Mouse (Mus musculus) heart, embryonic 11.5 days (tissue): Measurements from ENCODE around the gene Hist1h1d. TPM values are rescaled to one million over a fixed set of nuclear protein-coding genes. Genes with fewer than 3 reads are reported as not detected.
"Not testable (repeated sequence)": the region's sequence is repeated elsewhere in the genome, so short reads cannot be mapped to it uniquely, and the experiment has no call there.

ENCODE experiments used
- ATAC-seq: fragments of 200-750 bp; cut with Nextera tagmentation; replicated peaks from 2 replicates; pipeline ENCODE4 v1.8.0; 2017; ENCODE audit warnings: moderate library complexity; ENCODE audit not compliant: insufficient number of reproducible peaks, low FRiP score, low TSS enrichment
- H3K27ac ChIP-seq: fragments of 300-500 bp; sonication (generic); 2 replicates; pipeline ENCODE4 v1.5.1; 2014; ENCODE audit warnings: mild to moderate bottlenecking, low read depth, low read length
- H3K27me3 ChIP-seq: fragments of 300-500 bp; sonication (generic); 2 replicates; pipeline ENCODE4 v1.6.1; 2014; ENCODE audit warnings: mild to moderate bottlenecking, low read length, mixed read lengths; ENCODE audit not compliant: control insufficient read depth, insufficient read depth
- H3K36me3 ChIP-seq: fragments of 300-500 bp; sonication (generic); 2 replicates; pipeline ENCODE4 v1.6.1; 2014; ENCODE audit warnings: mild to moderate bottlenecking, low read length, moderate library complexity, mixed read lengths; ENCODE audit not compliant: control insufficient read depth, insufficient read depth
- H3K4me1 ChIP-seq: fragments of 300-500 bp; sonication (generic); 2 replicates; pipeline ENCODE4 v1.6.1; 2014; ENCODE audit warnings: low read length; ENCODE audit not compliant: control insufficient read depth, insufficient read depth
- H3K4me2 ChIP-seq: fragments of 300-500 bp; sonication (generic); 2 replicates; pipeline ENCODE4 v1.6.1; 2014; ENCODE audit warnings: mild to moderate bottlenecking, moderate library complexity
- H3K4me3 ChIP-seq: fragments of 300-500 bp; sonication (generic); 2 replicates; pipeline ENCODE4 v1.5.1; 2014; ENCODE audit warnings: low read depth, low read length
- H3K9ac ChIP-seq: fragments of 300-500 bp; sonication (generic); 2 replicates; pipeline ENCODE4 v1.6.1; 2014; ENCODE audit warnings: mild to moderate bottlenecking, low read depth, low read length, moderate library complexity
- H3K9me3 ChIP-seq: fragments of 300-500 bp; sonication (generic); replicated peaks from 2 replicates; pipeline ENCODE4 v1.6.1; 2016; ENCODE audit warnings: low read length; ENCODE audit not compliant: control insufficient read depth
- WGBS: fragments of 180-500 bp; shearing (Covaris S2); extraction: QIAGEN DNeasy Blood & Tissue Kit; methylation state at CpG from one replicate; pipeline ENCODE4 v1.1.7; 2014; ENCODE audit not compliant: insufficient replicate concordance; 5-methylcytosine and 5-hydroxymethylcytosine counted together
- polyA plus RNA-seq: library from polyadenylated mRNA; unstranded; fragments of >200 nt; fragmentation: Nextera tagmentation; extraction: Ambion mirVana; gene quantifications from 2 replicates; pipeline ENCODE4 v1.2.1, GENCODE M21; 2014

Gene Hist1h1d
- polyA plus RNA-seq, 1 experiment from 2014 or later = 0.27 TPM

DNA sequence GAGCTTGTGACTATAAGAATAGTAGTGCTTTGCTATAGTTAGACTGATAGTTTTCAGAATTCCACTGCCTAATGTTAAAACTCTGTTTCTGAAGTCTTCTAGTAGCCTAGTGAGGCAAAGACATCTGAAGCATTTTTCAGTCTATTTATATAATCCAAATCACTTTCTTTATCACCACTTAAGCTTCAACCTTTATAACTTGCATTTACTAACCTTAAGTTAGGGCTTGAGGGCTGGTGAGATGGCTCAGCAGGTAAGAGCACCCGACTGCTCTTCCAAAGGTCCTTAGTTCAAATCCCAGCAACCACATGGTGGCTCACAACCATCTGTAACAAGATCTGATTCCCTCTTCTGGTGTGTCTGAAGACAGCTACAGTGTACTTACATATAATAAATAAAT is 13.2 kb upstream of the Hist1h1d start:
- not testable (repeated sequence) for H3K27ac ChIP-seq, H3K9me3 ChIP-seq, H3K4me3 ChIP-seq, H3K27me3 ChIP-seq, H3K9ac ChIP-seq, H3K4me1 ChIP-seq, ATAC-seq, H3K4me2 ChIP-seq, H3K36me3 ChIP-seq
- WGBS = 59% methylated on average over 1 of the region's 1 CpGs

DNA sequence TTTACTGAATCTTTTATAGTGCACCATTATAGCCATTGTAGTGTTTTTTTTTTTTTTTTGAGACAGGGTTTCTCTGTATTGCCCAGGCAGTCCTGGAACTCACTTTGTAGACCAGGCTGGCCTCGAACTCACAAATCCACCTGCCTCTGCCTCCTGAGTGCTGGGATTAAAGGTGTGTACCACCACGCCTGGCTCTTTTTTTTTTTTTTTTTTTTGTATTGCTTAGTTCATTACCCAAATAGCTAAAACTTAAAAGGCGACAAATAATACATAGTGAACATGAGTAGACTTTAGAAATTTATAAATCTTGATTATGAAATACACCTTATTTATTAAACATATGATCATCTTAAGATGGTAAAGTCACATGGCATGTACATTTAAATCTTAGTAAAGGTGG is 11.6 kb upstream of the Hist1h1d start:
- no peaks in the 10 kb centered on the region for H3K36me3 ChIP-seq
- 90% methylated on average over 3 of the region's 3 CpGs for WGBS
- H3K4me3 ChIP-seq = no peak overlapping the region
- H3K9ac ChIP-seq = no peak overlapping the region
- no peak overlapping the region for H3K4me2 ChIP-seq
- H3K4me1 ChIP-seq = 0 out of 2 replicates have a peak, but pooled peaks cover under 1% of the 10 kb centered on the region
- no peaks in the 10 kb centered on the region for H3K27me3 ChIP-seq
- no peak overlapping the region for H3K27ac ChIP-seq
- no peaks in the 10 kb centered on the region for H3K9me3 ChIP-seq
- ATAC-seq = no peak

DNA sequence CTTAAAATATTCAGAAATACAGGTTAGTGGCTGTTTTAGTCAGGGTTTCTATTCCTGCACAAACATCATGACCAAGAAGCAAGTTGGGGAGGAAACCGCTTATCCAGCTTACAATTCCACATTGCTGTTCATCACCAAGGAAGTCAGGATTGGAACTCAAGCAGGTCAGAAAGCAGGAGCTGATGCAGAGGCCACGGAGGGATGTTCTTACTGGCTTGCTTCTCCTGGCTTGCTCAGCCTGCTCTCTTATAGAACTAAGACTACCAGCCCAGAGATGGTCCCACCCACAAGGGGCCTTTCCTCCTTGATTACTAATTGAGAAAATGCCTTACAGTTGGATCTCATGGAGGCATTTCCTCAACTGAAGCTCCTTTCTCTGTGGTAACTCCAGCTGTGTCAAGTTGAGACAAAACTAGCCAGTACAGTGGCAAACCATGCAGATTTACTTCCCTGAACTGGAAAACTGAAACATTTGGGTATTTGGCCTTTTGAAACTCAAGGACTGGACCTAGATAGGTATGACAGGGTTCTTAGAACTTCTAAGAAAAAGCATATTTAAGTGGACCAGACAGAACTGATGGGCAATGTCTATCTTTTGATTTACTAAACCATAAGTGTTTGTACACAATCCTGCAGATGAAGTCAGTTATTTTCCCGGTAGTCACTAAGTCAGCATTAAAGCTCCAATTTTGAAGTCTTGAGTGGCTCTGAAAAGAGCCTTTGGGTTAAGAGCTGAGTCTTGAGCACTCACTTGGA is 10.7 kb upstream of the Hist1h1d start:
- H3K4me1 ChIP-seq, H3K27me3 ChIP-seq, ATAC-seq, H3K9me3 ChIP-seq, H3K36me3 ChIP-seq: not testable (repeated sequence)
- 7% methylated on average over 3 of the region's 3 CpGs for WGBS
- Histone ChIP-seq H3K9ac (peak overlapping the region; percentile 64), H3K4me2 (peak overlapping the region; percentile 64), H3K27ac (peak overlapping the region; percentile 74), H3K4me3 (peak overlapping the region; percentile 50)

DNA sequence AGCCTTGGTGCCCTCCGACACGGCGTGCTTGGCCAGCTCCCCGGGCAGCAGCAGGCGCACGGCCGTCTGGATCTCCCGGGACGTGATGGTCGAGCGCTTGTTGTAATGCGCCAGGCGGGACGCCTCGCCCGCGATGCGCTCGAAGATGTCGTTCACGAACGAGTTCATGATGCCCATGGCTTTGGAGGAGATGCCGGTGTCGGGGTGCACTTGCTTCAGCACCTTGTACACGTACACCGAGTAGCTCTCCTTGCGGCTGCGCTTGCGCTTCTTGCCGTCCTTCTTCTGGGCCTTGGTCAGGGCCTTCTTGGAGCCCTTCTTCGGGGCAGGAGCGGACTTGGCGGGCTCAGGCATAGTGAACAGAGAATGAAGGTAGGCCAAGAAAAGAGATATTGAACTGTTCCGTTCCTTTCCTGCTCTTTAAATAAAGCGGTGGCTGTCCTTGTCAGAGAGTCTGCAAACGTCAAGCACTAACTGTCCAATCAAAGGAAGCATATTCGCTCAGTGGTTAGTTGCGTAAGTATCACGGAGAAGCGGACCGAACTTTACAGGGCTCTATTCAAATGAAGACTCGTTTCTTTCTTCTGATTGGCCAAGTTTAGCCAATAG is 10.0 kb upstream of the Hist1h1d start, which contains the start of gene Hist1h2bh:
Hist1h2bh (minus strand) TSS at position 394 of the 609 bp plus-strand sequence.
- not testable (repeated sequence) for H3K4me1 ChIP-seq, H3K36me3 ChIP-seq, H3K27me3 ChIP-seq, H3K9me3 ChIP-seq
- Histone ChIP-seq H3K27ac (peak within 1 kb of the TSS; percentile 96), H3K4me2 (peak within 1 kb of the TSS; percentile 80), H3K9ac (peak within 1 kb of the TSS; percentile 64), H3K4me3 (peak within 1 kb of the TSS; percentile 51)
- ATAC-seq = peak; percentile 89
- WGBS = under 1% methylated on average over 25 of the region's 42 CpGs

DNA sequence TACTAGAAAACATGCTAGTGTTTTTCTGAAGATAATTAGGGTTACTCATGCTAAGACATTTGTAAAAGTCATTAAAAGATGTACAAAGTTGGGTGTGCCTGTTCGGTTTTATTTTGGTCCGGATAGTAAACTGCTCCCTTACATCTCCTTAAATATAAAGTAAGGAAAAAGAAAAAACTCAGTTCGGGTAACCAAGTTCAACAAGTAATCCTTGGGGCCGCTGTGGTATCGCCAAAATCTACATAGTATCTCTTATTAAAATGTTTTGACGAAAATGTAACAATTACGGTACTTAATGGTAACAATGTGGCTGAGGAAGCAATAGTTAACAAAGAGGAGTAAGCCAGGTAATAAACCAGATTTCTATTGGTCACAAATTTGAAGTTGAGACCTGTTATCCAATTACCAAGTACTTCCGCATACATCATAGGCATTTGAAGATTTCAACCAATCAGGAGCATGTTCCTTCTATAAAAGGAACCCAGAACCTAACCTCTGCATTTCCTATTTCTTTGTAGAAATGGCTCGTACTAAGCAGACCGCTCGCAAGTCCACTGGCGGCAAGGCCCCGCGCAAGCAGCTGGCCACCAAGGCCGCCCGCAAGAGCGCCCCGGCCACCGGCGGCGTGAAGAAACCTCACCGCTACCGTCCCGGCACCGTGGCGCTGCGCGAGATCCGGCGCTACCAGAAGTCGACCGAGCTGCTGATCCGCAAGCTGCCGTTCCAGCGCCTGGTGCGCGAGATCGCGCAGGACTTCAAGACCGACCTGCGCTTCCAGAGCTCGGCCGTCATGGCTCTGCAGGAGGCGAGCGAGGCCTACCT is 8.9 kb upstream of the Hist1h1d start, which contains the start of gene Hist1h3f:
Hist1h3f (plus strand) TSS at position 88 of the 822 bp plus-strand sequence.
- H3K36me3 ChIP-seq = no peaks in the 10 kb centered on the region
- H3K27me3 ChIP-seq = no peaks in the 10 kb centered on the region
- peak; percentile 95 for ATAC-seq
- peak within 1 kb of the TSS; percentile 80 for H3K4me2 ChIP-seq
- H3K4me1 ChIP-seq = no peaks in the 10 kb centered on the region
- no peaks in the 10 kb centered on the region for H3K9me3 ChIP-seq
- H3K9ac ChIP-seq = peak within 1 kb of the TSS; percentile 71
- peak within 1 kb of the TSS; percentile 51 for H3K4me3 ChIP-seq
- peak within 1 kb of the TSS; percentile 96 for H3K27ac ChIP-seq
- under 1% methylated on average over 30 of the region's 45 CpGs for whole genome bisulfite sequencing

DNA sequence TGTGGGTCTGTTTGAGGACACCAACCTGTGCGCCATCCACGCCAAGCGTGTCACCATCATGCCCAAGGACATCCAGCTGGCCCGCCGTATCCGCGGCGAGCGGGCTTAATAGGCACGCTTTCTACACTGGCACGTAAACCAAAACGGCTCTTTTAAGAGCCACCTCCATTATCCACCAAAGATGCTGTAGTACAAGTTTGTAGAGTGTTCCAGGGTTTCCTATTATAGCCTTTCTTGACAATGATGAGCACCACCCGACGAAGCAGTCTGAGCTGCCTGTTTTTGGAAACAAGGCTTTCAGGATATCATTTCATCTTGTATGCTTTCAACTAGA is 8.3 kb upstream of the Hist1h1d start:
- H3K4me1 ChIP-seq, H3K9ac ChIP-seq, H3K9me3 ChIP-seq, H3K36me3 ChIP-seq, ATAC-seq, H3K27me3 ChIP-seq: not testable (repeated sequence)
- peak overlapping the region; percentile 80 for H3K4me2 ChIP-seq
- H3K27ac ChIP-seq = peak overlapping the region; percentile 57; the same call in 1 of the 2 replicates
- peak overlapping the region; percentile 51 for H3K4me3 ChIP-seq
- WGBS = 0% methylated on average over 11 of the region's 14 CpGs

DNA sequence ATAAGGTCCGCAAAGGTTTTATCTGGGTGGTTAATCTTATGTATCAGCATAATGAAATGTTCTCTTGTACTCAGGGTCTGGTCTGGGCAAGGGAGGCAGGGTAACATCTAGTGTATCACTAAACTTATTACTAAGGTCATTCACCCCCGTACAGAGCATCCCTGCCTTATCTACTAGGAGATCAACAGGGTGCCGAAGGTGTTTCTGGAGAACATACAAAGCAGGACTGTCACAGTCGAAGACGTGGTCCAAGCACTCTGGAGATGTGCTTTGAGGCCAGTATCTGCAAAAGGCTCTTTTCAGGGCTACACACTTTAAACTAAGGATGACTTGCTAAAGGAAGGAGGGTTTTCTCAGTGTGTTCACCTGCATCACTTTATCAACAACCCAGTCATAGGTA is 6.4 kb upstream of the Hist1h1d start:
- Histone ChIP-seq H3K4me3 (no peak overlapping the region), H3K27ac (no peak overlapping the region), H3K36me3 (no peaks in the 10 kb centered on the region), H3K4me2 (no peak overlapping the region), H3K9me3 (no peaks in the 10 kb centered on the region), H3K9ac (no peak overlapping the region), H3K27me3 (no peaks in the 10 kb centered on the region), H3K4me1 (no peaks in the 10 kb centered on the region)
- 62% methylated on average over 5 of the region's 5 CpGs for WGBS
- ATAC-seq = no peak

DNA sequence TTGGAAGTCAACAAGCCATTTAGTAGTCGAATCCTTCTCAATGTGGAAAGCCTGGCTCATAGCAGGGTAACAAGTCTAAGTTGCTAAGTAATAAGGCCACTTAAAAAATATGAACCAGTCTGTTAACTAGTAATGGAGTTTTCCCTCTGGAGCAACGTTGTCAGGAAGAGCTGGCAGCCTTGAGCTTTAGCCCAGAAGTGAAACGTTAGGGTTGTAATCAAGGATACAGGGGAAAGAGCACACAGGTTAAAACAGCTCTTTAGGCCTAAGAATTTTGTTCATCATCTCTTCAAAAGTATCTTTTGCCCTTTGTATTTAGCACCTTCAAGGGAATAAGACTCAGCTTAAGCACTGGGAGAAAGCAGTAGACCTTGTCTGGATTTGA is 2.3 kb upstream of the Hist1h1d start:
- Histone ChIP-seq H3K27ac (peak overlapping the region; percentile 89), H3K27me3 (no peaks in the 10 kb centered on the region), H3K4me2 (peak overlapping the region; percentile 71), H3K36me3 (no peaks in the 10 kb centered on the region), H3K9ac (peak overlapping the region; percentile 77), H3K9me3 (no peaks in the 10 kb centered on the region), H3K4me1 (peaks cover 7% of the 10 kb centered on the region; the same call in 1 of the 2 replicates), H3K4me3 (peak overlapping the region; percentile 47)
- ATAC-seq = no peak
- 11% methylated on average over 3 of the region's 3 CpGs for WGBS
